Mouse (Mus musculus): ENCODE results near the gene Snx15.

DNA sequence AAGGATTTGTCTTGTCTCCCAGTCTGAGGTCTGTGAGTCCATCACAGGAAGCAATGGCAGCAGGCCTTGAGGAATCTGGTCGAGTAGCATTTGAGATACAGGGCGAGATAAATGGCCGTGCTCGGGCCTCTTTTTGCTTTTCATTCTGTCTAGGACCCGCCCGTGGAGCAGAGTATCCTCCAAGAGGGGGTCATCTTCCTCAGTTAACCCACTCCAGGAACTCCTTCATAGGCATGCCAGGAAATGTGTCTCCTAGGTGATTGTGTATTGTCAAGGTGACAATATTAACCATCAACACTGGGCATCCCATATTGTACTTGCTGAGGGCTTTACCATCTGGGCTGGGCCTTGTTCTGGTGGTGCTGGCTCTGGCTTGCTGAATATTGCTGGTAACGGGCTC is 34.0 kb downstream of the Snx15 start, which contains the start of gene AC131692.1:
- TF ChIP-seq CTCF (IDR thresholded peaks at IDR 0.05; ENCODE audit: borderline replicate concordance, extremely low read depth, insufficient read depth, insufficient read length) (no peak), POLR2A (IDR thresholded peaks at IDR 0.05; ENCODE audit: borderline replicate concordance, extremely low read depth, insufficient read depth, insufficient read length, poor library complexity, severe bottlenecking) (no peak)
